Mouse (Mus musculus): ENCODE results near the gene 2410131K14Rik. TPM values are rescaled to one million over a fixed set of nuclear protein-coding genes. Genes with fewer than 3 reads are reported as not detected.

Gene 2410131K14Rik
- polyA plus RNA-seq, 1 experiment from 2014 or later, result 5.1 TPM

DNA sequence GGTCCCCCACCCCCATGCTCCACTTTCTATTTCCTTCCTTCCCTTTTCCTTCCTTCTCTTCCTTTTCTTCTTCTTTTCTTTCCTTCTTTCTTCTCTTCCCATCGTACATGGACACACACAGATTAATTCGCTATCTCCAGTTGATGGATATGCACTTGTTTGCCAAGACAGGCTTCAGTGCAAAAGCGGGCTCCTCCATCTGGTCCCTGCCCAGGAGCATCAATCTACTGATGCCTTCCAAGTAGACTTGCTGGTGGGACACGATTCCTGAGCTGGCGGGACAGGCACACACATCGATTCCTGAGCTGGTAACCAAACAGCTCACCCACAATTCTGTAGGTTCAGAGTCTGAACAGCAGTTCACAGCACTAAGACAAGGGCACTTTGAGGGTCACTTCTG is 68.7 kb downstream of the 2410131K14Rik start:
- 86% methylated on average over 6 of the region's 6 CpGs for WGBS
- Histone ChIP-seq H3K27ac (ENCODE audit: low read length) (no peak overlapping the region), H3K36me3 (ENCODE audit: control insufficient read depth, insufficient read depth) (no peaks in the 10 kb centered on the region), H3K9me3 (replicated peaks; ENCODE audit: control insufficient read depth, low read length) (no peaks in the 10 kb centered on the region), H3K4me2 (ENCODE audit: low read depth, low read length) (no peak overlapping the region), H3K4me3 (ENCODE audit: low read length) (no peak overlapping the region), H3K9ac (ENCODE audit: low read length) (no peak overlapping the region), H3K27me3 (ENCODE audit: control insufficient read depth, insufficient read depth, low read length) (peaks cover 4% of the 10 kb centered on the region; the same call in 1 of the 2 replicates), H3K4me1 (ENCODE audit: control insufficient read depth, insufficient read depth, low read length) (peaks cover 5% of the 10 kb centered on the region)
- no peak for ATAC-seq (replicated peaks; ENCODE audit: extremely low read depth, insufficient read depth, low FRiP score)

Other genes starting within 250 kb of the 2410131K14Rik start
- 9.8 and 10.6 TPM in 2 replicates for gene Tesc, start 217.5 kb upstream of the 2410131K14Rik start, polyA plus RNA-seq (2015; fragmentation: Nextera tagmentation; extraction: Ambion mirVana)
- gene Fbxw8, start 89.8 kb upstream of the 2410131K14Rik start, polyA plus RNA-seq (2015; fragmentation: Nextera tagmentation; extraction: Ambion mirVana), result 18.6 and 21.6 TPM in 2 replicates
- gene Hrk, start 80.6 kb upstream of the 2410131K14Rik start, polyA plus RNA-seq (2015; fragmentation: Nextera tagmentation; extraction: Ambion mirVana), result 0.08 TPM in 1 of 2 replicates, not detected in the other
- 0.96 and 1.2 TPM in 2 replicates for gene Rnft2, start 111 bp upstream of the 2410131K14Rik start, polyA plus RNA-seq (2015; fragmentation: Nextera tagmentation; extraction: Ambion mirVana)